Mouse (Mus musculus): ENCODE data around the gene Cyth1. TPM values are rescaled to one million over a fixed set of nuclear protein-coding genes. Genes with fewer than 3 reads are reported as not detected.
A peak's percentile ranks its signal among the peaks of the same experiment; 100 is the strongest.

The Cyth1 gene
- polyA plus RNA-seq, 1 experiment = 47.7 TPM

DNA sequence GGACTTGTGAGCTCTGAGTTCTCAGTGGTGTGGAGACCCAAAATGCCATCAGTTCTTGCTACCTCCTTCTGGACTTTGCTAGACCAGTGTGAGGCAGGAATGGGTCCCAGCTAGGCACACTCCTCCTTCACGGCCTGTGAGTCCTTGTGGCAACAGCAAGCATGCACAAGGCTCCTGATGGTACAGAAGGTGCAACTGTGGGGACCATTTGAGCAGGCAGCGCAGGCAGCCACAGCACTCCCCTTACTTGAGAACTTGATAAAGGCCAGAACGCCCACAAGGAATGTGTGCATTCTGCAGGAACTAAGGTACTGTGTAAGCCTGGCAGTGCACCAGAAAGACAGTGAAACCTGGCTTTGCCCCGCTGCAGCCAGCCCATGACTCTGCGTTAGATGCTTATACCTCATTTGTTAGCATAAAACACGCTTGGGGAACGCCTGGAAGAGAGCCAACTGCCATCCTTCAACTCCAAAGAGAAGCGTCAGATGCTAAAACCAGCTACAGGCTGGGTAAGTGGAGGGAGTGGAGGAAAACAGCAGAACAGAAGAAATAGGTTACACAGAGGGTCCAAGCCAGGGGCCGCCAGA is 98.2 kb downstream of the Cyth1 start:
- H3K27me3 ChIP-seq (ENCODE audit: control insufficient read depth, insufficient read depth, low read length) = no peaks in the 10 kb centered on the region
- TF ChIP-seq CTCF (IDR thresholded peaks at IDR 0.05; ENCODE audit: extremely low read depth, insufficient read depth, insufficient read length, insufficient replicate concordance) (no peak), POLR2A (IDR thresholded peaks at IDR 0.05; ENCODE audit: low read depth, low read length) (no peak)
- 85% methylated on average over 9 of the region's 9 CpGs for WGBS
- no peak overlapping the region for H3K4me3 ChIP-seq (ENCODE audit: extremely low read depth, insufficient read depth, insufficient read length)
- no peaks in the 10 kb centered on the region for H3K36me3 ChIP-seq (ENCODE audit: control insufficient read depth, insufficient read depth, low read length)
- DNase-seq (ENCODE audit: low read depth in 1 of 2, low spot score in 2 of 2) = no peak
- H3K27ac ChIP-seq (ENCODE audit: insufficient read depth, low read length) = no peak overlapping the region
- peaks cover 15% of the 10 kb centered on the region for H3K4me1 ChIP-seq (ENCODE audit: control insufficient read depth, insufficient read depth, insufficient read length)

- Histone ChIP-seq H3K27ac (ENCODE audit: insufficient read depth, low read length) (peak overlapping the region; percentile 50), H3K4me3 (ENCODE audit: extremely low read depth, insufficient read depth, insufficient read length) (no peak overlapping the region), H3K4me1 (ENCODE audit: control insufficient read depth, insufficient read depth, insufficient read length) (peaks cover 28% of the 10 kb centered on the region), H3K27me3 (ENCODE audit: control insufficient read depth, insufficient read depth, low read length) (no peaks in the 10 kb centered on the region), H3K36me3 (ENCODE audit: control insufficient read depth, insufficient read depth, low read length) (no peaks in the 10 kb centered on the region)
- WGBS = 54% methylated on average over 9 of the region's 9 CpGs
- TF ChIP-seq CTCF (IDR thresholded peaks at IDR 0.05; ENCODE audit: extremely low read depth, insufficient read depth, insufficient read length, insufficient replicate concordance) = no peak
- no peak for TF ChIP-seq POLR2A (IDR thresholded peaks at IDR 0.05; ENCODE audit: low read depth, low read length)
- no peak for DNase-seq (ENCODE audit: low read depth in 1 of 2, low spot score in 2 of 2)
Observed at GRCm38 (mm10) chr11:118147877-118148637, 100.3 kb downstream of the Cyth1 start.

GRCm38 (mm10) chr11:118146446-118146845 is 101.9 kb downstream of the Cyth1 start:
- Histone ChIP-seq H3K4me3 (ENCODE audit: extremely low read depth, insufficient read depth, insufficient read length) (peak overlapping the region; percentile 66; the same call in 1 of the 2 replicates), H3K27me3 (ENCODE audit: control insufficient read depth, insufficient read depth, low read length) (no peaks in the 10 kb centered on the region), H3K27ac (ENCODE audit: insufficient read depth, low read length) (peak overlapping the region; percentile 97), H3K4me1 (ENCODE audit: control insufficient read depth, insufficient read depth, insufficient read length) (peaks cover 28% of the 10 kb centered on the region), H3K36me3 (ENCODE audit: control insufficient read depth, insufficient read depth, low read length) (no peaks in the 10 kb centered on the region)
- TF ChIP-seq POLR2A (IDR thresholded peaks at IDR 0.05; ENCODE audit: low read depth, low read length) (no peak), CTCF (IDR thresholded peaks at IDR 0.05; ENCODE audit: extremely low read depth, insufficient read depth, insufficient read length, insufficient replicate concordance) (no peak)
- DNase-seq (ENCODE audit: low read depth in 1 of 2, low spot score in 2 of 2) = peak in 1 of 2 experiments; percentile 48
- WGBS = 72% methylated on average over 10 of the region's 10 CpGs

GRCm38 (mm10) chr11:118145771-118146351 is 102.5 kb downstream of the Cyth1 start:
- peak; percentile 52 for TF ChIP-seq POLR2A (IDR thresholded peaks at IDR 0.05; ENCODE audit: low read depth, low read length)
- TF ChIP-seq CTCF (IDR thresholded peaks at IDR 0.05; ENCODE audit: extremely low read depth, insufficient read depth, insufficient read length, insufficient replicate concordance) = no peak
- peak; percentile 80 to 93 for DNase-seq (ENCODE audit: low read depth in 1 of 2, low spot score in 2 of 2)
- Histone ChIP-seq H3K27ac (ENCODE audit: insufficient read depth, low read length) (peak overlapping the region; percentile 97), H3K27me3 (ENCODE audit: control insufficient read depth, insufficient read depth, low read length) (no peaks in the 10 kb centered on the region), H3K4me3 (ENCODE audit: extremely low read depth, insufficient read depth, insufficient read length) (peak overlapping the region; percentile 66), H3K4me1 (ENCODE audit: control insufficient read depth, insufficient read depth, insufficient read length) (peaks cover 28% of the 10 kb centered on the region), H3K36me3 (ENCODE audit: control insufficient read depth, insufficient read depth, low read length) (no peaks in the 10 kb centered on the region)
- 3% methylated on average over 16 of the region's 16 CpGs for WGBS

- Histone ChIP-seq H3K4me1 (ENCODE audit: control insufficient read depth, insufficient read depth, insufficient read length) (peaks cover 28% of the 10 kb centered on the region), H3K36me3 (ENCODE audit: control insufficient read depth, insufficient read depth, low read length) (no peaks in the 10 kb centered on the region), H3K27me3 (ENCODE audit: control insufficient read depth, insufficient read depth, low read length) (no peaks in the 10 kb centered on the region), H3K27ac (ENCODE audit: insufficient read depth, low read length) (peak overlapping the region; percentile 78), H3K4me3 (ENCODE audit: extremely low read depth, insufficient read depth, insufficient read length) (no peak overlapping the region)
- TF ChIP-seq CTCF (IDR thresholded peaks at IDR 0.05; ENCODE audit: extremely low read depth, insufficient read depth, insufficient read length, insufficient replicate concordance) (no peak), POLR2A (IDR thresholded peaks at IDR 0.05; ENCODE audit: low read depth, low read length) (no peak)
- DNase-seq (ENCODE audit: low read depth in 1 of 2, low spot score in 2 of 2) = no peak
- 84% methylated on average over 4 of the region's 4 CpGs for WGBS
Observed at GRCm38 (mm10) chr11:118145092-118145491, 103.3 kb downstream of the Cyth1 start.

DNA sequence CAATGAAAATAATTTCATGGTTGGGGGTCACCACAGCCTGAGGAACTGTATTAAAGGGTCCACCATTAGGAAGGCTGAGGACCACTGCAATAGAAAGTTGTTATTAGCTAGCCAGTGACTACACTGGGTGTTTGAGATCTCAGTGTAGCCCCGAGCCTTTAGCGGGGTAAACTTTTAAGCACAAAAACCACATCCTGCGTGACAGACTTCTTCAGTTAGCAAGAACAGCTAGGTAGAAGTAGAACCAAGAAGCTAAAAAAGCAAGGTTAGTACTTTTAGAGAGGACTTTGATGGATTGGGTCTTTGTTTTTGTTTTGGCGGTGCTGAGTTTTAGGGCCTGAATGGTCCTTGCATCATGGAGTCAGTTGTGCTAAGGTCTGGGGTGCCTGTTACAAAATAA is 104.7 kb downstream of the Cyth1 start:
- 38% methylated on average over 4 of the region's 4 CpGs for WGBS
- Histone ChIP-seq H3K27me3 (ENCODE audit: control insufficient read depth, insufficient read depth, low read length) (no peaks in the 10 kb centered on the region), H3K36me3 (ENCODE audit: control insufficient read depth, insufficient read depth, low read length) (no peaks in the 10 kb centered on the region), H3K27ac (ENCODE audit: insufficient read depth, low read length) (peak overlapping the region; percentile 78), H3K4me1 (ENCODE audit: control insufficient read depth, insufficient read depth, insufficient read length) (peaks cover 28% of the 10 kb centered on the region), H3K4me3 (ENCODE audit: extremely low read depth, insufficient read depth, insufficient read length) (no peak overlapping the region)
- TF ChIP-seq POLR2A (IDR thresholded peaks at IDR 0.05; ENCODE audit: low read depth, low read length) = no peak
- TF ChIP-seq CTCF (IDR thresholded peaks at IDR 0.05; ENCODE audit: extremely low read depth, insufficient read depth, insufficient read length, insufficient replicate concordance) = no peak
- DNase-seq (ENCODE audit: low read depth in 1 of 2, low spot score in 2 of 2) = peak in 1 of 2 experiments; percentile 54
